Mouse (Mus musculus) embryonic fibroblast, embryonic 13.5 days (primary cell): ENCODE measurements at regions not wholly inside any gene's neighbourhood (a gene's known extent, or its start where the extent isn't known, plus 50 kb on each side); places are given as distances from the start of the nearest gene placed in this dataset.

Experiments
- CTCF ChIP-seq: IDR thresholded peaks from 2 replicates; pipeline ENCODE4 v1.5.1; 2011; ENCODE audit warnings: mild to moderate bottlenecking, control low read depth, low read length, moderate library complexity, borderline replicate concordance; ENCODE audit not compliant: insufficient read depth
- POLR2A ChIP-seq: IDR thresholded peaks from 2 replicates; pipeline ENCODE4 v1.6.1; 2011; ENCODE audit warnings: low read depth, mild to moderate bottlenecking, control low read depth, low read length, moderate library complexity

GRCm38 (mm10) chr6:127391258-127392011, 55.2 kb upstream of the Parp11 start:
- TF ChIP-seq CTCF = no peak
- TF ChIP-seq POLR2A = no peak
